Mouse (Mus musculus): ENCODE results near the gene Mark2. TPM values are rescaled to one million over a fixed set of nuclear protein-coding genes. Genes with fewer than 3 reads are reported as not detected.

The Mark2 gene
- total RNA-seq, 4 experiments from 2014 or later = 44.5 to 54.2 (median 47.1) TPM

DNA sequence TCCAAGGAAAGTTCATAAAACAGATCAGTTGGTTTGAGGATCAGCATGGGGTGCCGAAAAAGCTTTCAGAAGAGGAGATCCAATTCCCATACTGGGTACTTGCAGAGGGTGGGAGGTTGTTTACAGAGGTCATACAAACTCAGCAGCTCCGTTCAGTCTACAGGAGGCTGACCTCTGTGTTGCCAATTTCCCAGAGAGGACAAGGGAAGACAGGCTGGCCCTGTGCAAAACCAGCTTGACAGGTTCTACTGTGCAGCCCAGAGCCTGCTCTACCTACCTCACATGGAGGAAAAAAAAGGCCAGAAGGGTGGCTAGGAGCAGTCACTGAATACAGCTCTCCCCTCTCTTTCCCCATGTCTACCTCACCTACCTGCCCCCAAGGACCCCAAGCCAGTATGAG lies 7.6 kb downstream of the Mark2 start:
- no peak for DNase-seq (ENCODE audit: low spot score)

DNA sequence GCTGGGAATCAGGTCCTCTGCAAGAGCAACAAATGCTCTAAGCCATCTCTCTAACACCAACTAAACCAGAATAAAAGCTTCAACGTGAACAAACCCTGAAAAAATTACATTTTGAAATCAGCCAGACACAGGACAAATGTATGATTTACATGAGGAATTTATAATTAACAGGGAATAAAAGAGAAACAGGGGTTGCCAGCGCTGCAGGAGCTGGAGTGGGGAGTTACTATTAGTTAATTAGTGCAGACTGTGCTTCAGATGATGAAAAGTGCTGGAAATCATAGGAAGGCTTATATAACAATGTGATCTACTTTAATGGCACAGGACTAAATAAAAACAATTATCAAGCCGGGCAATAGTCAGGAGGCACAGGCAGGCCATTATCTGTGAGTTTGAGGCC lies 20.3 kb downstream of the Mark2 start:
- DNase-seq (ENCODE audit: low spot score) = no peak

- no peak for DNase-seq (ENCODE audit: low spot score)
Measured at GRCm38 (mm10) chr19:7320181-7320580, 21.5 kb downstream of the Mark2 start.

GRCm38 (mm10) chr19:7317716-7318115 lies 23.9 kb downstream of the Mark2 start:
- no peak for DNase-seq (ENCODE audit: low spot score)

- DNase-seq (ENCODE audit: low spot score) = no peak
Measured at GRCm38 (mm10) chr19:7316822-7317221, 24.8 kb downstream of the Mark2 start.

DNA sequence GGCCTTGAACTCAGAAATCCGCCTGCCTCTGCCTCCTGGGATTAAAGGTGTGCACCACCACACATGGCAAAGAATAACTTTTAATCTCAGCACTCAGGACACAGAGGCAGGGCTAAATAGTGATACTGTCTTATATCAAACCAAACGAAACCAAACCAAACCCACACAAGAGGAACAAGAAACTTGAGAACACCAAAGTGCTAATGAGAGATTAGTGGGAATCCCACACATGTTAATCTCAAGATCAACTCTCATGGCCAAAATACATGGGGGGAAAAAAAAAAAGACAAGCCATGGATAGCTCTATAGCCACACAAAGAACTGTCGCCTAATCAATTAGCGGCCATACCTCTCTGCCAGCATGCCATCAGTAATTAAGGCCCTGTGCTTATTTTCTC lies 26.1 kb downstream of the Mark2 start:
- DNase-seq (ENCODE audit: low spot score) = no peak

- DNase-seq (ENCODE audit: low spot score) = no peak
Measured at GRCm38 (mm10) chr19:7314976-7315586, 26.6 kb downstream of the Mark2 start.

DNA sequence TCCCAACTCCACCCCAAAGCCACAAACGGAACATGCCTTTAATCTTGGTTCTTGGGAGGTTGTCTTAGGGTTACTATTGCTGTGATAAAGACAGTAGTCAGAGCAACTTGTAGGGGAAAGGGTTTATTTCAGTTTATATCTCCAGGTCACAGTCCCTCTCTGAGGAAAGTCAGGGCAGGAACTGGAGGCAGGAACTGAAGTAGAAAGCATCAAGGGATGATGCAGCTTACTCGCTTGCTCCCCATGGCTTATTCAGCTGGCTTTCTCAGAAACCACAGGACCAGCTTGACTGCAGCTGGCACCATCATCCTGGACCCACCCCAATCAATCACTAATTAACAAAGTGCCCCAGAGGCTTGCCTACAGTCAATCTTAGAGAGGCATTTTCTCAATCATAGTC lies 28.0 kb downstream of the Mark2 start:
- DNase-seq (ENCODE audit: low spot score) = no peak

DNA sequence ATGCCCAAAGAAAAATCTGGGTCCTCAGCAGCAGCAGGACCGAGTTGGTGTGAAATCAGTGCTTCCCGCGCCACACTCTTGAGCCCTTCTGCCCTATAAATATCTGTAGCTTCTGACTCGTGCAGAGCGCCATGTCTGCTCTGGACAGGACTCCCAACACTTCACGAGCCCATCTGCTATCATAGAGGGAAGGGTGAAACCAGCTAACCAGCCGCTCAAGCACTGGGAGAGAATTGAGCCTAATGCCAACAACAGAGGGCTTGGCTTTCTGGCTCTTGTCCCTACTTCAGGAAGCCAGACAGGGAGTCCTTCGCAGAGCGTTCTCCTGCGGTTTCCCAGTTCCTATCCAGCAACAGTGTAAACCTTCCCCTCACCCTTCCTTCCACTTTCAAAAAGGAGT lies 30.4 kb downstream of the Mark2 start:
- peak; percentile 60 for DNase-seq (ENCODE audit: low spot score)

DNA sequence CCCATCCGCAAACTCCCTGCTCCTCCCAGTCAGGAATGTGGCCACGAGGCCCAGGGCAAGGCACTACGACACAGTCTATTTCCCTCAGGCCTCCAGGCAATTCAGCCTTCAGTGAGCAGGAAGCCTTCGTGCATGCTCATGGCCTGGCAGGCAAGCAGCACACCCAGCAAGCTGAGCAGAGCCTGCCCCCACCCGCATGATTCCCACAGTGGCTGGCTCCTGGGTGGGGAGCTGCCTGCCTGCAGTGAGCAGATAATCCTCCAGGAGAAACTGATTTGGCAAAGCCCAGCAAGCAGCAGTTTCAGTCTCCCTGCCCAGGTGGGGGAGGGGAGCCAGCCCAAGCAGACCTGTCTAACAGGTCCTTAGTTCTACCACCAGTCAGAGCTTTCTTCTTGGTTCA lies 31.0 kb downstream of the Mark2 start:
- no peak for DNase-seq (ENCODE audit: low spot score)

DNA sequence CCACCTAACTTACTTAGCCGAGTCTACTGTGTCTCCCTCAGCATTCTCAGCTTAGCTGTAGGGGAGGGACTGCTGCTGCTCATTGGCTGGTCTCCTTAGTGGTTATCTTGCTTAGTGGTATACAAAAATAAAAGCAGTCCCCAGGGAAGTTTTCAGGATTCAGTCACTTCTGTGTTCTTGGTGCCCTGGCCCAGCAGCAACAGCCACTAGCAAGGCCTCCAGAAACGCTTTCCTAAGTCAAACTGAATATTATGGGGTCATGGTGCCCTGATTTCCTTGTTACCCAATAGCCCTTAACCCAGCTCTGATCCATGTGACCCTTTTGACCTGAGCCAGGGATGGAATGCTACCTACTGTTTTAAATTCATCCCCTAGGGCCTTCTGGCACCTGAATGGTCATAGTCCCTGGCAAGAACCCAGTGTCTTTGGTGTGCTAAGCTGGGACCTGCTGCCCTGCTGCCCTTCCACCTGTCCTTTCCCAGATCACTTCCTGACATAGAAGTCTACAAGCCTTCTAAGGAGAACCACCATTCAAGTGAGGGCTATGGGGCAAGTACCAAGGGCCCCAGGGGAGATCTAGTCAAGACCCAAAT lies 31.8 kb downstream of the Mark2 start:
- DNase-seq (ENCODE audit: low spot score) = no peak

DNA sequence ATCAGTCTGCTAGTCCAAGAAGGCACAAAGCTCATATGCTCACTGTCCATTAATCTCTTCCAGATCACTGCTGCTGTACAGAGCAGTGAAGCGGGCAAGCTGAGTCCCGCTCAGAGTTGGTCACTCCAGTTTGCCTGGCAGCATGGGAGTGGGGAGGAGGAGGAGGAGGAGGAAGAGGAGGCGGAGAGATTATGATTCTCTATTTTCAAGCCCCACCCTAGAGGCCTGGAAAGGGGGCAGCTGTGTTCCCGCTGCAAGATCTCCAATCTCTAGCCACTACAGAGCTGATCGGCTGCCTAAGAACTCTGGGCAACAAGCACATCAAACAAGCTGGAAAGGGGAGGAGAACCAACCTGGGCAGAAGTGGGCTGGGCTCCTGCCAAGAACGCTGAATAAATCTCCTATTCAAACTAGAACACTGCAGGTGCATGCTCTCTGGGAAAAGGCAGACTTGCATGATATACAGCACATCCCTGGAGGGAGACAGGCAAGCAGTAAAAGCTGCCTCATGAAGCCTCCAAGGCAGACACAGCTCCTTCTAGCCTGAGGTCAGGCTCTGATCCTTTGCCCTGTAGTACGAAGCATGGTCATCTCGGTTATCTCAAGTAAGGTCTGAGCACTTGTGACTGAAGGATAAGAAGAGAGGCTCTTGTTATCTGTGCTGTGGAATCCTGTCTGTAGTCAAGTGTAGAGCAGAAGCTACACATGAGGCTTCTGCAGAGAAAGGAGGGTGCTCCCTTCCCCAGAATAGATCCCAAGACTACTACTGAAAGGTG lies 33.5 kb downstream of the Mark2 start:
- no peak for DNase-seq (ENCODE audit: low spot score)

- peak; percentile 57 for DNase-seq (ENCODE audit: low spot score)
Measured at GRCm38 (mm10) chr19:7306968-7307367, 34.7 kb downstream of the Mark2 start.

DNA sequence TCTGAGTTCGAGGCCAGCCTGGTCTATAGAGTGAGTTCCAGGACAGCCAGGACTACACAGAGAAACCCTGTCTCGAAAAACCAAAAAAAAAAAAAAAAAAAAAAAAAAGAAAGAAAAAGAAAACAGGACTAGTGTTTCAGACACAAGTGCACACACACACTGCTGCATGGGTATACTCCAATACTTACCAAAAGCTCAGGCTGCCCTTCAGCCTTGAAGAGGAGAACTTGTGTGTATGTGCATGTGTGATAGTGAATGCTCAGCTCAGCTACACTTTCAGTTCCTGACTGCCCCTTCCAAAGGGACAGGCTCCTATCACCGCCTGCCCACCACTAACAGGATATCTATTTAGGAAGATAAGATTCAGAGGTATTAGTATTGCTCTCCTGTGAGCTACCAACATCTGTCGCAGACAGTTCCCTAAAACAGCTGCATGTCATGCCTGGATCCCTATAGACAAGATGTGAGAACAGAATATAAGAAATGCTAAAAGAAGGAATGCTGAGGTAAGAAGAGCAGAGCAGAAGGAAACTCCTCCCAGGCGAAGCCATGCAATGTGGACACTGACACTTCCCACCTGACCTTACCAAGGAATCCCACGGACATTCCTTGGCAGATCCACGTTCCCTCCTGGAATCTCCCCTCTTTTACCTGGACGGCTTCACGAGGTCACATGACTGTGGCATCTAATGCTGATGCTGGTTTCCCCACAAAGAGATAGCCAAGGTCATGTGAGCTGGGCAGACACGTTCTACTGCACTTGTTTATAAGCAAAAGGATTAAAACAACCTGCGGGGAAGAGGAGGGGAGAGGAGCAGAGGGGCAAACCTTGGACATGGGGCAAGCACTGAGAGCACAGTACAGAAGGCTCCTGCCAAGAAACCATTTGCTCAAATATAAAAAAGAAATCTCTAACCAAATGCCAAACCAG lies 36.0 kb downstream of the Mark2 start:
- DNase-seq (ENCODE audit: low spot score) = no peak

GRCm38 (mm10) chr19:7304801-7305200 lies 36.9 kb downstream of the Mark2 start:
- DNase-seq (ENCODE audit: low spot score) = peak; percentile 50

DNA sequence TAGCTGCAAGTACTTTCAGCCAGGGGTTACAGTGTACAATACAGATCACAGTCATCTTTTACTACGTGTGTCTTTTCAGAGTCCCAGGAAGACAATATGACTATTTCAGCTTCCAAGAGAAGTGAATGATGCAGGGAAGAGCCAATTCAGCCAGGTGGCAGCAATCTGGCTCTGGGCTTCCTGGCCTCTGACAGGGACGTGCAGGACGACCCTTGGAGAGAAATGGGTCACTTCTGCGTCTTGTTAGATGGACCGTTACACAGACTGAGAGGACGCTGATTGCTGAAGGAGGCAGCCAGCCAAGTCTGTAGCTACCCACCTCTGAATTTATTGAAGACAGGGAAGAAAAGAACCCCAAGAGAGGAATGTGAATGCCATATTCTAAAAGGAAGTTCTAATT lies 37.9 kb downstream of the Mark2 start:
- DNase-seq (ENCODE audit: low spot score) = no peak

GRCm38 (mm10) chr19:7302493-7302797 lies 39.2 kb downstream of the Mark2 start:
- DNase-seq (ENCODE audit: low spot score) = no peak

- DNase-seq (ENCODE audit: low spot score) = no peak
Measured at GRCm38 (mm10) chr19:7301647-7302492, 39.8 kb downstream of the Mark2 start.

- no peak for DNase-seq (ENCODE audit: low spot score)
Measured at GRCm38 (mm10) chr19:7300078-7300477, 41.6 kb downstream of the Mark2 start.

DNA sequence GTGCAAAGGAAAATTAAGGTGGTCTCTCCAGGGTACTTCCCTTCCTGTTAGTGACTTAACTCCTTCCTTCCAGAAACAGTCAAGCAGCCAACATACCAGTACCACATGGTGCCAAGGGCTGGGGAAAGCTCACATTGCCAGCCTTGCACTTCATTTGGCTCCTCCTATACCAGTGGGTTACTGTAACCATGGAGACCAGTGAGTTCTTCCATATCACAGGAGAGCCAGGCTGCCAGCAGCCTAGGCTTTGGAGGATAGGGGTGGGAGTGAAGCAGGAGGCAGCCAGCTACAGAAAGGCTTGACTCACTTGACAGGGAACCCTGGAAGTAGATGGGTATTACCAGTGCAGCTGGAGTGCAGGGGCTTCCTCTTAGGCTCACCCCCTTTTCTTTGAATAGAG lies 42.6 kb downstream of the Mark2 start:
- no peak for DNase-seq (ENCODE audit: low spot score)

GRCm38 (mm10) chr19:7295959-7296358 lies 45.7 kb downstream of the Mark2 start:
- DNase-seq (ENCODE audit: low spot score) = no peak
